Mouse (Mus musculus): ENCODE data around the gene Ufc1. TPM values are rescaled to one million over a fixed set of nuclear protein-coding genes. Genes with fewer than 3 reads are reported as not detected.
A peak's percentile ranks its signal among the peaks of the same experiment; 100 is the strongest.

The Ufc1 gene
- polyA plus RNA-seq, 1 experiment from 2014 or later, result 136 TPM

DNA sequence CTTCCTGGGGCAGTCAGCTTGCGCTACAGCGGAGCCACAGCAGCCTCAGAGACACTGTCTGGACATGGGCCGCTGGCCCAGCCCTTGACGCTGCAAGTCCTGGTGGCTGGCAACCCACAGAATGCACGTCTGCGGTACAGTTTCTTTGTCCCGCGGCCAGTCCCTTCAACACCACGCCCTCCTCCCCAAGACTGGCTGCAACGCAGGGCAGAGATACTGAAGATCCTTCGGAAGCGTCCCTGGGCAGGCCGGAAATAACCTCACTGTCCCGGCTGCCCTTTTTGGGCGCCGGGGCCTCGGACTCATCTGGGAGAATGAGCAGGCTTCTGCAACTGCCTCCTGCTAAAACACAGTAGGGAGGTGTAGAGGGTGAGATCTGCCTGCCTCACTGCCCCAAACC lies 35.9 kb downstream of the Ufc1 start:
- H3K27me3 ChIP-seq (ENCODE audit: insufficient read depth, low read length), result no peaks in the 10 kb centered on the region
- no peak for ATAC-seq (replicated peaks; ENCODE audit: low FRiP score, low read depth)
- H3K27ac ChIP-seq, result no peak overlapping the region
- H3K4me2 ChIP-seq (ENCODE audit: low read length), result no peak overlapping the region
- no peak overlapping the region for H3K4me3 ChIP-seq (replicated peaks; ENCODE audit: low read depth, low read length)
- DNase-seq (ENCODE audit: low spot score), result no peak
- H3K9me3 ChIP-seq (replicated peaks; ENCODE audit: low read length), result no peaks in the 10 kb centered on the region
- 0 out of 2 replicates have a peak, but pooled peaks cover 6% of the 10 kb centered on the region for H3K36me3 ChIP-seq (ENCODE audit: insufficient read depth, low read length)
- TF ChIP-seq CTCF (IDR thresholded peaks at IDR 0.05; ENCODE audit: low read depth), result no peak
- WGBS, result 83% methylated on average over 17 of the region's 17 CpGs
- H3K4me1 ChIP-seq (replicated peaks; ENCODE audit: insufficient read depth, low read length), result peaks cover 11% of the 10 kb centered on the region
- H3K9ac ChIP-seq (ENCODE audit: low read depth, low read length), result no peak overlapping the region

- no peak overlapping the region for H3K4me3 ChIP-seq (replicated peaks; ENCODE audit: low read depth, low read length)
- no peak overlapping the region for H3K27ac ChIP-seq
- DNase-seq (ENCODE audit: low spot score), result no peak
- 0 out of 2 replicates have a peak, but pooled peaks cover 6% of the 10 kb centered on the region for H3K36me3 ChIP-seq (ENCODE audit: insufficient read depth, low read length)
- ATAC-seq (replicated peaks; ENCODE audit: low FRiP score, low read depth), result no peak
- peaks cover 7% of the 10 kb centered on the region for H3K4me1 ChIP-seq (replicated peaks; ENCODE audit: insufficient read depth, low read length)
- H3K27me3 ChIP-seq (ENCODE audit: insufficient read depth, low read length), result no peaks in the 10 kb centered on the region
- H3K9me3 ChIP-seq (replicated peaks; ENCODE audit: low read length), result no peaks in the 10 kb centered on the region
- H3K9ac ChIP-seq (ENCODE audit: low read depth, low read length), result no peak overlapping the region
- 91% methylated on average over 9 of the region's 9 CpGs for WGBS
- no peak overlapping the region for H3K4me2 ChIP-seq (ENCODE audit: low read length)
- no peak for TF ChIP-seq CTCF (IDR thresholded peaks at IDR 0.05; ENCODE audit: low read depth)
These were observed 37.0 kb downstream of the Ufc1 start for GRCm38 (mm10) chr1:171257781-171258180.

DNA sequence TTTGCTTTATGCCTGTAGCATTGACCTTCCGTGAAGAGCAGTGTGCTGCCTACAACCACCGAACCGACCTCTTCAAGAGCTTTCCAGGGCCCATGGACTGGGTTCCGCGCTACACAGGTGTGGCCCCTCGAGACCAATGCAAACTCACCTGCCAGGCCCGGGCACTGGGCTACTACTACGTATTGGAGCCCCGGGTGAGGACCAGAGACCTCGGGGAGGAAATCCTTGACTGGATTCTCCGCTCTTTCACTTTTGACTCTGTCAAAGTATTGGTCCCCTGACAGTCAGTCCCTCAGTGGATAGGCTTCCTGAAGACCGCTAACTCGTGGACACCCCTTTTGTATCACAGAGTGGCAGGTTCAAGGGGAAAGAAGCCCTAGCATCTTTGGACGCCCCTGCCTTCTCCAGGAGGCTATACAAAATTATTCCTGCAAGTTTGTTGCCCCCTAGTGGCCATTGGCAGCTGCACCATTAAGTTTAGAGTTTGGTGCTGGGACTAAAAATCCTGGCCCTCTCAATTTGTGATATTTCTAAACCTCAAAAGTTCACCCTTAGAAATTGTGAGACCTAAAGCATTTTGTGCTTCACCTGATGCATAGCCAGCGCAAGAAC lies 37.8 kb downstream of the Ufc1 start:
- TF ChIP-seq CTCF (IDR thresholded peaks at IDR 0.05; ENCODE audit: low read depth), result peak; percentile 88
- 71% methylated on average over 15 of the region's 15 CpGs for WGBS
- H3K9ac ChIP-seq (ENCODE audit: low read depth, low read length), result no peak overlapping the region
- H3K27ac ChIP-seq, result no peak overlapping the region
- H3K4me3 ChIP-seq (replicated peaks; ENCODE audit: low read depth, low read length), result no peak overlapping the region
- H3K4me1 ChIP-seq (replicated peaks; ENCODE audit: insufficient read depth, low read length), result peaks cover 10% of the 10 kb centered on the region
- H3K27me3 ChIP-seq (ENCODE audit: insufficient read depth, low read length), result no peaks in the 10 kb centered on the region
- ATAC-seq (replicated peaks; ENCODE audit: low FRiP score, low read depth), result no peak
- 0 out of 2 replicates have a peak, but pooled peaks cover 6% of the 10 kb centered on the region for H3K36me3 ChIP-seq (ENCODE audit: insufficient read depth, low read length)
- DNase-seq (ENCODE audit: low spot score), result peak; percentile 86
- no peak overlapping the region for H3K4me2 ChIP-seq (ENCODE audit: low read length)
- no peaks in the 10 kb centered on the region for H3K9me3 ChIP-seq (replicated peaks; ENCODE audit: low read length)

- ATAC-seq (replicated peaks; ENCODE audit: low FRiP score, low read depth), result no peak
- H3K4me2 ChIP-seq (ENCODE audit: low read length), result no peak overlapping the region
These were observed 38.6 kb downstream of the Ufc1 start for GRCm38 (mm10) chr1:171256095-171256818.

DNA sequence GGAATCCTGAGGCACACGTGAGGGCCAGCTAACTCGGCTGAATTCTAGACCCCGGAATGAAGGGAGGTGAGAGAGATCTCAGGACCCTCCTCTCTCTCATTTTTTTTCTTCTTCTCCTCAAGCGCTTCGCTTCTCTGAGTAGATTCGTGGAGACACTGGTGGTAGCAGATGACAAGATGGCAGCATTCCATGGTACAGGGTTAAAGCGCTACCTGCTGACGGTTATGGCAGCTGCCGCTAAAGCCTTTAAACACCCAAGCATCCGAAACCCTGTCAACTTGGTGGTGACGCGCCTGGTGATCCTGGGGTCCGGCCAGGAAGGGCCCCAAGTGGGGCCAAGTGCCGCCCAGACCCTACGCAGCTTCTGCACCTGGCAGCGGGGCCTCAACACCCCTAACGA lies 42.4 kb downstream of the Ufc1 start:
- H3K9ac ChIP-seq (ENCODE audit: low read depth, low read length), result peak overlapping the region; percentile 60
- 46% methylated on average over 17 of the region's 17 CpGs for WGBS

More at GRCm38 (mm10) chr1:171256095-171256818, 38.6 kb downstream of the Ufc1 start:
- no peak for TF ChIP-seq CTCF (IDR thresholded peaks at IDR 0.05; ENCODE audit: low read depth)
- no peak for DNase-seq (ENCODE audit: low spot score)
- no peak overlapping the region for H3K27ac ChIP-seq
- 0 out of 2 replicates have a peak, but pooled peaks cover 6% of the 10 kb centered on the region for H3K36me3 ChIP-seq (ENCODE audit: insufficient read depth, low read length)
- H3K27me3 ChIP-seq (ENCODE audit: insufficient read depth, low read length), result no peaks in the 10 kb centered on the region
- peaks cover 13% of the 10 kb centered on the region for H3K4me1 ChIP-seq (replicated peaks; ENCODE audit: insufficient read depth, low read length)
- H3K9ac ChIP-seq (ENCODE audit: low read depth, low read length), result no peak overlapping the region
- WGBS, result 86% methylated on average over 24 of the region's 24 CpGs
- no peaks in the 10 kb centered on the region for H3K9me3 ChIP-seq (replicated peaks; ENCODE audit: low read length)
- no peak overlapping the region for H3K4me3 ChIP-seq (replicated peaks; ENCODE audit: low read depth, low read length)

GRCm38 (mm10) chr1:171251594-171252324 lies 43.1 kb downstream of the Ufc1 start:
- WGBS, result 4% methylated on average over 13 of the region's 13 CpGs
- ATAC-seq (replicated peaks; ENCODE audit: low FRiP score, low read depth) (0 out of 2 replicates have a peak, but pooled peaks have one; percentile 9), DNase-seq (ENCODE audit: low spot score) (peak; percentile 68)
- H3K36me3 ChIP-seq (ENCODE audit: insufficient read depth, low read length), result no peaks in the 10 kb centered on the region
- no peaks in the 10 kb centered on the region for H3K9me3 ChIP-seq (replicated peaks; ENCODE audit: low read length)
- peak overlapping the region; percentile 60 for H3K9ac ChIP-seq (ENCODE audit: low read depth, low read length)
- H3K4me1 ChIP-seq (replicated peaks; ENCODE audit: insufficient read depth, low read length), result peaks cover 30% of the 10 kb centered on the region
- H3K4me3 ChIP-seq (replicated peaks; ENCODE audit: low read depth, low read length), result peak overlapping the region; percentile 33
- no peak for TF ChIP-seq CTCF (IDR thresholded peaks at IDR 0.05; ENCODE audit: low read depth)
- H3K4me2 ChIP-seq (ENCODE audit: low read length), result peak overlapping the region; percentile 75
- H3K27me3 ChIP-seq (ENCODE audit: insufficient read depth, low read length), result no peaks in the 10 kb centered on the region
- H3K27ac ChIP-seq, result peak overlapping the region; percentile 86

More for the DNA sequence above, 42.4 kb downstream of the Ufc1 start:
- Histone ChIP-seq H3K27ac (peak overlapping the region; percentile 86), H3K4me1 (replicated peaks; ENCODE audit: insufficient read depth, low read length) (peaks cover 29% of the 10 kb centered on the region), H3K4me2 (ENCODE audit: low read length) (peak overlapping the region; percentile 75), H3K4me3 (replicated peaks; ENCODE audit: low read depth, low read length) (0 out of 2 replicates have a peak overlapping the region, but pooled peaks have one; percentile 33), H3K27me3 (ENCODE audit: insufficient read depth, low read length) (no peaks in the 10 kb centered on the region), H3K9me3 (replicated peaks; ENCODE audit: low read length) (no peaks in the 10 kb centered on the region), H3K36me3 (ENCODE audit: insufficient read depth, low read length) (no peaks in the 10 kb centered on the region)
- no peak for TF ChIP-seq CTCF (IDR thresholded peaks at IDR 0.05; ENCODE audit: low read depth)
- DNase-seq (ENCODE audit: low spot score) (no peak), ATAC-seq (replicated peaks; ENCODE audit: low FRiP score, low read depth) (no peak)

Measured in kidney, postnatal 0 days (tissue).